Mouse (Mus musculus) cortical plate, adult 2 months (tissue): Measurements from ENCODE around the gene Bcor.

Experiments
- CTCF ChIP-seq: fragments of 200-500 bp; IDR thresholded peaks from 2 replicates; pipeline ENCODE4 v1.5.1; 2011; ENCODE audit warnings: mild to moderate bottlenecking, control low read depth, low read length; ENCODE audit not compliant: insufficient read depth; ENCODE audit errors: extremely low read depth
- POLR2A ChIP-seq: fragments of 200-500 bp; IDR thresholded peaks from 2 replicates; pipeline ENCODE4 v1.6.1; 2011; ENCODE audit warnings: mild to moderate bottlenecking, low read length, control low read depth; ENCODE audit not compliant: insufficient read depth; ENCODE audit errors: extremely low read depth

- TF ChIP-seq CTCF = no peak
- TF ChIP-seq POLR2A = no peak
Observed at GRCm38 (mm10) chrX:12072721-12073120, 87.4 kb downstream of the Bcor start.
